Mouse (Mus musculus) macrophage (primary cell): ENCODE measurements around the gene Zfp788. TPM values are rescaled to one million over a fixed set of nuclear protein-coding genes. Genes with fewer than 3 reads are reported as not detected.
"Not testable (repeated sequence)": the region's sequence is repeated elsewhere in the genome, so short reads cannot be mapped to it uniquely, and the experiment has no call there.

Experiments used
- H3K27ac ChIP-seq: fragments of 350-480 bp; formaldehyde crosslinking; 2 replicates; pipeline ENCODE4 v1.9.0; 2021
- H3K36me3 ChIP-seq: fragments of 350-480 bp; formaldehyde crosslinking; 2 replicates; pipeline ENCODE4 v1.9.0; 2021; ENCODE audit errors: inconsistent target
- H3K4me3 ChIP-seq: fragments of 350-480 bp; formaldehyde crosslinking; 2 replicates; pipeline ENCODE4 v1.9.0; 2021; ENCODE audit errors: inconsistent target
- H3K79me2 ChIP-seq: fragments of 350-480 bp; formaldehyde crosslinking; 2 replicates; pipeline ENCODE4 v1.9.0; 2021; ENCODE audit errors: inconsistent target
- WGBS: methylation state at CpG from one replicate; pipeline ENCODE4 v1.1.7; 2026; ENCODE audit warnings: inconsistent platforms; ENCODE audit not compliant: missing documents; 5-methylcytosine and 5-hydroxymethylcytosine counted together
- polyA plus RNA-seq: library from polyadenylated mRNA; stranded (reverse); fragments of 250-400 nt; gene quantifications from 3 replicates; pipeline ENCODE4 v1.2.4, GENCODE M21; 2018; ENCODE audit warnings: inconsistent platforms
- total RNA-seq, 78 experiments: library from RNA; depleted of rRNA; stranded (reverse); fragments of 250-400 nt; gene quantifications; 1 replicate in 9 of 78; 2 replicates in 24 of 78; 3 replicates in 43 of 78; 4 replicates in 2 of 78; pipeline ENCODE4 v1.2.4; 2018; ENCODE audit warnings: inconsistent platforms in 56 of 78

Zfp788 gene
- total RNA-seq (2018; cell fraction: chromatin; rRNA removed): 10 to 100 TPM in 22 of 26 experiments, 1 to 10 TPM in 4; 5.2 to 41.6 (median 28.3) TPM
- 1 to 10 TPM; 1.7 to 9.9 (median 5.9) TPM for total RNA-seq (2018; cell fraction: cytosol; rRNA removed)
- total RNA-seq (2018; cell fraction: nucleus; rRNA removed): 10 to 100 TPM in 21 of 26 experiments, 1 to 10 TPM in 5; 7.5 to 43.3 (median 20.0) TPM
- polyA plus RNA-seq: 5.4 to 6.9 TPM (median 6.1 TPM) in 3 replicates

- peak within 1 kb of the TSS; percentile 79 for H3K27ac ChIP-seq
- peaks cover 5% of the 10 kb centered on the region; the same call in 1 of the 2 replicates for H3K36me3 ChIP-seq
- no peaks in the 10 kb centered on the region; the same call in 1 of the 2 replicates for H3K79me2 ChIP-seq
- peak within 1 kb of the TSS; percentile 72 for H3K4me3 ChIP-seq
- 3% methylated on average over 23 of the region's 27 CpGs for WGBS
Measured at GRCm38 (mm10) chr7:41632409-41633220, at the start of gene Zfp788. Gene Zfp788 (plus strand): TSS chr7:41633203.

GRCm38 (mm10) chr7:41587831-41588230, 45.2 kb upstream of the Zfp788 start:
- H3K27ac ChIP-seq, H3K79me2 ChIP-seq, H3K4me3 ChIP-seq, H3K36me3 ChIP-seq: not testable (repeated sequence)

GRCm38 (mm10) chr7:41598615-41599014, 34.4 kb upstream of the Zfp788 start:
- Histone ChIP-seq H3K36me3 (no peaks in the 10 kb centered on the region), H3K79me2 (peaks cover 13% of the 10 kb centered on the region; the same call in 1 of the 2 replicates), H3K27ac (no peak overlapping the region), H3K4me3 (peak overlapping the region; percentile 82)
- WGBS: 64% methylated on average over 5 of the region's 5 CpGs

- H3K36me3 ChIP-seq: no peaks in the 10 kb centered on the region
- H3K27ac ChIP-seq: 0 out of 2 replicates have a peak within 1 kb of the TSS, but pooled peaks have one; percentile 2
- peaks cover 13% of the 10 kb centered on the region; the same call in 1 of the 2 replicates for H3K79me2 ChIP-seq
- H3K4me3 ChIP-seq: peak within 1 kb of the TSS; percentile 82
- WGBS: 1% methylated on average over 41 of the region's 41 CpGs
Measured at GRCm38 (mm10) chr7:41599034-41599813, 33.8 kb upstream of the Zfp788 start, which contains the start of gene 2610021A01Rik. Gene 2610021A01Rik (plus strand): TSS chr7:41599230.

GRCm38 (mm10) chr7:41599932-41600548, 33.0 kb upstream of the Zfp788 start:
- WGBS: 32% methylated on average over 3 of the region's 3 CpGs
- Histone ChIP-seq H3K36me3 (no peaks in the 10 kb centered on the region), H3K4me3 (peak overlapping the region; percentile 82), H3K27ac (0 out of 2 replicates have a peak overlapping the region, but pooled peaks have one; percentile 2), H3K79me2 (peaks cover 13% of the 10 kb centered on the region; the same call in 1 of the 2 replicates)

GRCm38 (mm10) chr7:41611654-41612053, 21.3 kb upstream of the Zfp788 start:
- Histone ChIP-seq H3K79me2 (0 out of 2 replicates have a peak, but pooled peaks cover 5% of the 10 kb centered on the region), H3K27ac (no peak overlapping the region), H3K36me3 (peaks cover 23% of the 10 kb centered on the region; the same call in 1 of the 2 replicates), H3K4me3 (no peak overlapping the region)
- 88% methylated on average over 3 of the region's 3 CpGs for WGBS

GRCm38 (mm10) chr7:41616241-41616640, 16.8 kb upstream of the Zfp788 start:
- WGBS: 92% methylated on average over 1 of the region's 1 CpGs
- H3K4me3 ChIP-seq, H3K79me2 ChIP-seq, H3K27ac ChIP-seq: not testable (repeated sequence)
- H3K36me3 ChIP-seq: peaks cover 23% of the 10 kb centered on the region; the same call in 1 of the 2 replicates

GRCm38 (mm10) chr7:41633221-41633984, 400 bp downstream of the Zfp788 start:
- peak overlapping the region; percentile 72 for H3K4me3 ChIP-seq
- H3K36me3 ChIP-seq: peaks cover 5% of the 10 kb centered on the region; the same call in 1 of the 2 replicates
- peak overlapping the region; percentile 79 for H3K27ac ChIP-seq
- under 1% methylated on average over 17 of the region's 26 CpGs for WGBS
- no peaks in the 10 kb centered on the region; the same call in 1 of the 2 replicates for H3K79me2 ChIP-seq

- H3K36me3 ChIP-seq, H3K4me3 ChIP-seq, H3K79me2 ChIP-seq, H3K27ac ChIP-seq: not testable (repeated sequence)
- whole genome bisulfite sequencing: 44% methylated on average over 1 of the region's 1 CpGs
Measured at GRCm38 (mm10) chr7:41674326-41674725, 41.3 kb downstream of the Zfp788 start.

Other genes starting within 250 kb of the Zfp788 start
- gene AI987944, start 239.8 kb upstream of the Zfp788 start, polyA plus RNA-seq: 16.1 to 34.1 TPM (median 16.6 TPM) in 3 replicates
- gene Vmn2r57, start 184.5 kb upstream of the Zfp788 start, polyA plus RNA-seq: 0.04 to 0.06 TPM in 2 of 3 replicates, not detected in the other
- gene Gm20449, start 133.8 kb upstream of the Zfp788 start, polyA plus RNA-seq: 0.03 TPM in 1 of 3 replicates, not detected in the others
- gene AW146154, start 133.3 kb upstream of the Zfp788 start, polyA plus RNA-seq: 4.4 to 8.1 TPM (median 5.5 TPM) in 3 replicates
- gene Gm6871, start 59.5 kb upstream of the Zfp788 start, polyA plus RNA-seq: not detected in 3 replicates
- 5.8 to 7.9 TPM (median 6.3 TPM) in 3 replicates for gene 2610021A01Rik, start 34.0 kb upstream of the Zfp788 start, polyA plus RNA-seq
- not detected in 3 replicates for gene Vmn2r58, start 239.5 kb downstream of the Zfp788 start, polyA plus RNA-seq